19 mouse cellular contexts compared by ENCODE assay signal in the genomic region with DNA sequence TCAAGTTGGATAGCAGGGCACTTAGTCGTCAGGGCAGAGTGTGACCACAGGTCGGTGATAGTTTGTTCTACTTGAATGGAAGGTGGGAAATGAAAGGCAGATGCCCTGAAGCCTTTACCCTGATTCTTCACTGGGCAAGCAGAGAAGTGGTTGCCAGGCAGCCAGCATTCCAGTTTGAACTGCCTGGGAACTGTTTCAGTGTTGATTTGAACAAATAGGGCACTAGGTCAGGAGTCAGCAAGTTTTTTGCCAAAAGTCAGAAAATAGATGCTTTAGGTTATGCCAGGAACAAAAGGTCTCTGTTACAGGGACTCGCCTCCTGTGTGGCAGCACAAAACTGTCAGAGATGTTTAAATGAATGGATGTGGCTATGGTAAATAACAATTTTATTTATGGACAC. TPM values are rescaled to one million over a fixed set of nuclear protein-coding genes. Genes with fewer than 3 reads are reported as not detected.
A peak's percentile ranks its signal among the peaks of the same experiment; 100 is the strongest.
DNase-seq lines count a peak whose midpoint lies in the region; ATAC-seq and TF ChIP-seq lines count a peak whose summit lies in the region.
"Had no signal": no experiment of that assay in that cellular context is flagged by ENCODE, and none has a peak within 500 bp of the region (broad histone marks: within the 10 kb centered on the region; RNA-seq: fewer than 3 reads in every experiment).

No protein-coding gene starts in this region.

- no peaks in the 10 kb centered on the region for H3K9me3 ChIP-seq in hindbrain, embryonic 15.5 days
- H3K9me3 ChIP-seq in hindbrain, embryonic 12.5 days (replicated peaks): no peaks in the 10 kb centered on the region
- no peaks in the 10 kb centered on the region for H3K9me3 ChIP-seq in liver, postnatal 0 days (ENCODE audit: low read length)
- no peaks in the 10 kb centered on the region for H3K9me3 ChIP-seq in liver, embryonic 11.5 days (ENCODE audit: control insufficient read depth, low read length)
- H3K9me3 ChIP-seq: embryonic facial prominence, embryonic 10.5 days; limb, embryonic 12.5 days had no signal

- H3K4me1 ChIP-seq in hindbrain, embryonic 15.5 days (replicated peaks): no peaks in the 10 kb centered on the region
- no peaks in the 10 kb centered on the region for H3K4me1 ChIP-seq in hindbrain, embryonic 12.5 days
- no peaks in the 10 kb centered on the region for H3K4me1 ChIP-seq in liver, postnatal 0 days (ENCODE audit: insufficient read depth)
- H3K4me1 ChIP-seq in liver, embryonic 11.5 days (replicated peaks; ENCODE audit: control insufficient read depth, insufficient read depth, low read length): no peaks in the 10 kb centered on the region
- H3K4me1 ChIP-seq in thymus, adult 2 months (replicated peaks; ENCODE audit: control insufficient read depth, insufficient read depth, low read length): no peaks in the 10 kb centered on the region
- H3K4me1 ChIP-seq: embryonic facial prominence, embryonic 10.5 days; limb, embryonic 12.5 days had no signal

- 37% methylated on average over 3 of the region's 3 CpGs for WGBS in hindbrain, embryonic 15.5 days
- 63% methylated on average over 3 of the region's 3 CpGs for WGBS in hindbrain, embryonic 12.5 days
- WGBS in liver, postnatal 0 days (ENCODE audit: insufficient replicate concordance): 66% methylated on average over 3 of the region's 3 CpGs
- WGBS in liver, embryonic 11.5 days: 68% methylated on average over 3 of the region's 3 CpGs
- WGBS in thymus, adult 2 months: 84% methylated on average over 3 of the region's 3 CpGs

- no peak overlapping the region for H3K4me3 ChIP-seq in hindbrain, embryonic 15.5 days
- H3K4me3 ChIP-seq in hindbrain, embryonic 12.5 days: no peak overlapping the region
- no peak overlapping the region for H3K4me3 ChIP-seq in liver, postnatal 0 days (ENCODE audit: low read depth, low read length)
- H3K4me3 ChIP-seq in liver, embryonic 11.5 days (ENCODE audit: low read depth, low read length): no peak overlapping the region
- H3K4me3 ChIP-seq in thymus, adult 2 months (ENCODE audit: control insufficient read depth, insufficient read depth, low read length): no peak overlapping the region
- H3K4me3 ChIP-seq: embryonic facial prominence, embryonic 10.5 days; erythroblast, embryonic 14.5 days; limb, embryonic 12.5 days; myocyte had no signal

- no peak overlapping the region for H3K4me2 ChIP-seq in hindbrain, embryonic 15.5 days
- H3K4me2 ChIP-seq in hindbrain, embryonic 12.5 days (replicated peaks): no peak overlapping the region
- H3K4me2 ChIP-seq in liver, postnatal 0 days (ENCODE audit: low read depth, low read length): no peak overlapping the region
- no peak overlapping the region for H3K4me2 ChIP-seq in liver, embryonic 11.5 days
- H3K4me2 ChIP-seq: limb, embryonic 12.5 days; midbrain, embryonic 11.5 days had no signal

- TF ChIP-seq POLR2A in thymus, adult 2 months (IDR thresholded peaks at IDR 0.05; ENCODE audit: control insufficient read depth, extremely low read depth, insufficient read depth, low read length, poor library complexity): no peak

- no peak overlapping the region for H3K27ac ChIP-seq in hindbrain, embryonic 15.5 days (replicated peaks)
- no peak overlapping the region for H3K27ac ChIP-seq in hindbrain, embryonic 12.5 days
- no peak overlapping the region for H3K27ac ChIP-seq in liver, postnatal 0 days (ENCODE audit: low read depth)
- no peak overlapping the region for H3K27ac ChIP-seq in liver, embryonic 11.5 days (ENCODE audit: low read depth, low read length)
- H3K27ac ChIP-seq in thymus, adult 2 months (ENCODE audit: control insufficient read depth, insufficient read depth, low read length): no peak overlapping the region
- H3K27ac ChIP-seq: embryonic facial prominence, embryonic 10.5 days; limb, embryonic 12.5 days had no signal

- TF ChIP-seq EP300 in liver, postnatal 0 days (IDR thresholded peaks at IDR 0.05; ENCODE audit: low read depth): no peak

- ATAC-seq in hindbrain, embryonic 15.5 days (ENCODE audit: low FRiP score, low read depth): 0 out of 2 replicates have a peak, but pooled peaks have one; percentile 45
- no peak for ATAC-seq in hindbrain, embryonic 12.5 days (ENCODE audit: low FRiP score)
- ATAC-seq in liver, postnatal 0 days: peak; percentile 89
- ATAC-seq in liver, embryonic 11.5 days (replicated peaks; ENCODE audit: low FRiP score): no peak
- ATAC-seq: CD4-positive, CD25-positive, alpha-beta regulatory T cell, adult 4 months had no signal

- H3K36me3 ChIP-seq in hindbrain, embryonic 15.5 days: no peaks in the 10 kb centered on the region
- no peaks in the 10 kb centered on the region for H3K36me3 ChIP-seq in hindbrain, embryonic 12.5 days
- no peaks in the 10 kb centered on the region for H3K36me3 ChIP-seq in liver, postnatal 0 days (replicated peaks; ENCODE audit: insufficient read depth, low read length)
- H3K36me3 ChIP-seq in liver, embryonic 11.5 days (ENCODE audit: control insufficient read depth, insufficient read depth, low read length): no peaks in the 10 kb centered on the region
- no peaks in the 10 kb centered on the region for H3K36me3 ChIP-seq in thymus, adult 2 months (ENCODE audit: control insufficient read depth, insufficient read depth, low read length)
- H3K36me3 ChIP-seq: embryonic facial prominence, embryonic 10.5 days; limb, embryonic 12.5 days had no signal

- no peak for TF ChIP-seq CTCF in liver, postnatal 0 days (IDR thresholded peaks at IDR 0.05; ENCODE audit: low read depth)
- TF ChIP-seq CTCF in thymus, adult 2 months (IDR thresholded peaks at IDR 0.05; ENCODE audit: borderline replicate concordance, control insufficient read depth, extremely low read depth, insufficient read depth, low read length, poor library complexity): no peak

- H3K27me3 ChIP-seq in hindbrain, embryonic 15.5 days: no peaks in the 10 kb centered on the region
- no peaks in the 10 kb centered on the region for H3K27me3 ChIP-seq in hindbrain, embryonic 12.5 days
- H3K27me3 ChIP-seq in liver, postnatal 0 days (ENCODE audit: insufficient read depth, low read length): no peaks in the 10 kb centered on the region
- no peaks in the 10 kb centered on the region for H3K27me3 ChIP-seq in liver, embryonic 11.5 days (replicated peaks; ENCODE audit: control insufficient read depth, insufficient read depth, low read length)
- no peaks in the 10 kb centered on the region for H3K27me3 ChIP-seq in thymus, adult 2 months (ENCODE audit: control insufficient read depth, insufficient read depth, low read length)
- H3K27me3 ChIP-seq: limb, embryonic 12.5 days had no signal

- no peak overlapping the region for H3K9ac ChIP-seq in hindbrain, embryonic 15.5 days
- H3K9ac ChIP-seq in hindbrain, embryonic 12.5 days: no peak overlapping the region
- H3K9ac ChIP-seq in liver, postnatal 0 days (replicated peaks): no peak overlapping the region
- H3K9ac ChIP-seq in liver, embryonic 11.5 days (ENCODE audit: low read depth, low read length): no peak overlapping the region
- H3K9ac ChIP-seq: limb, embryonic 12.5 days had no signal

- peak; percentile 29 for DNase-seq in liver, postnatal 0 days
- DNase-seq in liver, embryonic 11.5 days (ENCODE audit: low spot score): no peak
- DNase-seq in brain, adult 2 months (ENCODE audit: low read depth, low spot score): peak; percentile 19
- peak; percentile 29 for DNase-seq in kidney, postnatal 14 days
- no peak for DNase-seq in thymus, adult 2 months
- DNase-seq: gastrocnemius, postnatal 10 days; heart, postnatal 10 days; lung, adult 18-20 months; lung, postnatal 4 days had no signal

RNA-seq across cellular contexts. Expression of gene Tas2r144, which starts 7.2 kb away (rescaled TPM):
- not detected in 2 replicates for polyA plus RNA-seq in hindbrain, embryonic 15.5 days (2015; fragmentation: Nextera tagmentation; extraction: Ambion mirVana)
- polyA plus RNA-seq in hindbrain, embryonic 12.5 days (2016; fragmentation: Nextera tagmentation; extraction: Ambion mirVana): not detected in 2 replicates
- not detected in 2 replicates for polyA plus RNA-seq in liver, postnatal 0 days (2015; fragmentation: Nextera tagmentation; extraction: Ambion mirVana)
- polyA plus RNA-seq in liver, embryonic 11.5 days (2014; fragmentation: Nextera tagmentation; extraction: Ambion mirVana): not detected in 2 replicates
- polyA plus RNA-seq in thymus, adult 2 months (2012; rRNA removed): not detected in 2 replicates
- polyA plus RNA-seq: brain, embryonic 14.5 days; CD4-positive, CD25-positive, alpha-beta regulatory T cell, adult 4 months; embryonic facial prominence, embryonic 10.5 days; erythroblast, embryonic 14.5 days; large intestine, adult 2 months; limb, embryonic 12.5 days; midbrain, embryonic 11.5 days; myocyte had no signal

RNA-seq across cellular contexts. Expression of gene Gstk1, which starts 23.4 kb away (rescaled TPM):
- polyA plus RNA-seq in hindbrain, embryonic 15.5 days (2015; fragmentation: Nextera tagmentation; extraction: Ambion mirVana): 11.0 and 12.0 TPM in 2 replicates
- polyA plus RNA-seq in hindbrain, embryonic 12.5 days (2016; fragmentation: Nextera tagmentation; extraction: Ambion mirVana): 16.2 and 18.8 TPM in 2 replicates
- polyA plus RNA-seq in liver, postnatal 0 days (2015; fragmentation: Nextera tagmentation; extraction: Ambion mirVana): 20.5 and 26.7 TPM in 2 replicates
- 10.4 and 13.0 TPM in 2 replicates for polyA plus RNA-seq in liver, embryonic 11.5 days (2014; fragmentation: Nextera tagmentation; extraction: Ambion mirVana)
- 9.7 and 11.7 TPM in 2 replicates for polyA plus RNA-seq in thymus, adult 2 months (2012; rRNA removed)

RNA-seq across cellular contexts. Expression of gene Tmem139, which starts 39.5 kb away (rescaled TPM):
- 0.18 and 0.26 TPM in 2 replicates for polyA plus RNA-seq in hindbrain, embryonic 15.5 days (2015; fragmentation: Nextera tagmentation; extraction: Ambion mirVana)
- 0.81 and 1.4 TPM in 2 replicates for polyA plus RNA-seq in hindbrain, embryonic 12.5 days (2016; fragmentation: Nextera tagmentation; extraction: Ambion mirVana)
- not detected in 2 replicates for polyA plus RNA-seq in liver, postnatal 0 days (2015; fragmentation: Nextera tagmentation; extraction: Ambion mirVana)
- polyA plus RNA-seq in liver, embryonic 11.5 days (2014; fragmentation: Nextera tagmentation; extraction: Ambion mirVana): 0.38 TPM in 1 of 2 replicates, not detected in the other
- 0.59 TPM in 1 of 2 replicates, not detected in the other for polyA plus RNA-seq in thymus, adult 2 months (2012; rRNA removed)
- polyA plus RNA-seq: brain, embryonic 14.5 days; CD4-positive, CD25-positive, alpha-beta regulatory T cell, adult 4 months; erythroblast, embryonic 14.5 days; myocyte had no signal

RNA-seq across cellular contexts. Expression of gene Casp2, which starts 42.5 kb away (rescaled TPM):
- polyA plus RNA-seq in hindbrain, embryonic 15.5 days (2015; fragmentation: Nextera tagmentation; extraction: Ambion mirVana): 32.0 and 35.9 TPM in 2 replicates
- polyA plus RNA-seq in hindbrain, embryonic 12.5 days (2016; fragmentation: Nextera tagmentation; extraction: Ambion mirVana): 61.4 and 63.5 TPM in 2 replicates
- 10.3 and 11.1 TPM in 2 replicates for polyA plus RNA-seq in liver, postnatal 0 days (2015; fragmentation: Nextera tagmentation; extraction: Ambion mirVana)
- 44.5 and 46.1 TPM in 2 replicates for polyA plus RNA-seq in liver, embryonic 11.5 days (2014; fragmentation: Nextera tagmentation; extraction: Ambion mirVana)
- 116 and 123 TPM in 2 replicates for polyA plus RNA-seq in thymus, adult 2 months (2012; rRNA removed)

Comparison
In these comparisons a context has a peak if more than half of its experiments do, and no peak if none do; other contexts are left out.
1. ATAC-seq: peak in hindbrain, embryonic 15.5 days (single experiment) and liver, postnatal 0 days (single experiment); none in hindbrain, embryonic 12.5 days (single experiment) and liver, embryonic 11.5 days (single experiment).
2. DNase-seq: peak in liver, postnatal 0 days (single experiment), brain, adult 2 months (single experiment) and kidney, postnatal 14 days (single experiment); none in liver, embryonic 11.5 days (single experiment) and thymus, adult 2 months (single experiment).